Mouse (Mus musculus): ENCODE measurements around the gene Colgalt2.
A peak's percentile ranks its signal among the peaks of the same experiment; 100 is the strongest.
"Not testable (repeated sequence)": the region's sequence is repeated elsewhere in the genome, so short reads cannot be mapped to it uniquely, and the experiment has no call there.

The Colgalt2 gene

DNA sequence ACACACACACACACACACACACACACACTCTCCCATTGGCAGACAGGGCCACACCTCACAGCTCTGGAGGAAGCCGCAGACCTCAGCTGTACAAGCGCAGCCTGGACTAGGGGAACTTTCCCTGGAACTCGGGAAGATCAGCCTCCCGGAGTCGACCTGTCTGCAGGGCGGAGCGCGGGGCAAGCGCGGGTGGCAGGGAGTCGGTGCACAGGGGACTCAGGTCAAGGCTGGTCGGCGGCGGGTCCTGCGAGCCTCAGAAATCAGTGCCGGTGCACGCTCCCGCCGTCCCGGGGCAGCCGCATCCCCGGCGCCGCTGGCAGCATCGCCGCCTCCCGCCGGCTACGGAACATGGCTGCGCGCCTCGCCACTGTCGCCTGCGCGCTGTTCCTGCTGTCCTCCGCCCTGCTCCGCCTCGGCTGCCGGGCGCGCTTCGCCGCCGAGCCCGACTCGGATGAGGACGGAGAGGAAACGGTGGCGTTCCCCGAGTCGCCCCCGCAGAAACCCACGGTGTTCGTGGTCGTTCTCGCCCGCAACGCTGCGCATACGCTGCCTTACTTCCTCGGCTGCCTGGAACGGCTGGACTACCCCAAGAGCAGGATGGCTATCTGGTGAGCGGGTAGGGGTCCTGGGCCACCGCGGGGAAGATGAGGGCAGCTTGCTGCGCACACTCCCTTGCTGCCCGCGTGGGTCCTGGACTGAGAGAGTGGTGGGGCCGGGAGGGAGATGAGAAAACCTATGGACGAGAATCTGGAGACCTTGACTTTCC is at the start of gene Colgalt2:
TSS of gene Colgalt2 (plus strand) at position 41 of the 766 bp plus-strand sequence.
- DNase-seq (ENCODE audit: low spot score), result peak; percentile 72

- no peak for DNase-seq (ENCODE audit: low spot score)
Measured at GRCm38 (mm10) chr1:152356721-152357120, 42.9 kb upstream of the Colgalt2 start.

GRCm38 (mm10) chr1:152368311-152369088 is 31.1 kb upstream of the Colgalt2 start:
- DNase-seq (ENCODE audit: low spot score), result peak; percentile 21

DNA sequence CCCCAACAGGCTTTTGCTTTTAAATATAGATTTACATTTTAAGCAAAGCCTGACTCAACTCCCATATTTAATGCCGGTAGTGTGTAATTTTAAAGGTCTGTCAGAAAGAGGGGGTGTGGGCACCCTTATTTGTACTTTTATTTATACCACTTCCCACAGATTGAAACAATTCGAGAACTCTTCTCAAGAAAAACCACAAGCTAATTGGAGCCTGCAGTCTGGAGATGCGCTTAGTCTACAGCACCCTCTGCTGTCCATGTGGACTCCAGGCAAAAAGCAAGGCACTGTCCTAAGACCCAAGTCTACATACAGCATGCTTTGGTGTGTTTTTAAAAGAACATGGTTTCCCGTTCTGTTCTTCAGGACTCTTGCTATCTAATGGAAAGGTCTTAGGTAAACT is 30.5 kb upstream of the Colgalt2 start:
- peak; percentile 78 for DNase-seq (ENCODE audit: low spot score)

DNA sequence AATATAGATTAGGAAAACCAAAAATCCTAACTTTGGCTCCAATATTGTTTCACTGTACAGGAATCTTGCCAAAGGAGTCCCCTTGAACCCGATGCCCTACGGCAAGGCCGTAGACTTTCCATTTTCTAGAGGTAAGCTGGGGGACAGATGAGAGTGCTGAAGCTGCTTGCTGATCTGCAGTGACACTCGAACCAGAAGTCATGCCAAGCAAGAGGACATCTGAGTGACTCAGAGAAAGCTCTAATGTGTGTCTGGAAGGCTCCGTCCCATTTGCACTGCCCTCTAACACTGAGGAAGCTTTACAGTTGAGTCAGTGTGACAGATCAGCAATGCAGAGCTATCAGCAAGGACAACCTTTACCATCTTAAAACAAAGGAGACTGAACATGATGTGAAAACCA is 21.3 kb upstream of the Colgalt2 start:
- no peak for DNase-seq (ENCODE audit: low spot score)

GRCm38 (mm10) chr1:152384589-152384988 is 15.0 kb upstream of the Colgalt2 start:
- DNase-seq (ENCODE audit: low spot score), result no peak

- not testable (repeated sequence) for DNase-seq (ENCODE audit: low spot score)
Measured at GRCm38 (mm10) chr1:152385693-152386092, 13.9 kb upstream of the Colgalt2 start.

DNA sequence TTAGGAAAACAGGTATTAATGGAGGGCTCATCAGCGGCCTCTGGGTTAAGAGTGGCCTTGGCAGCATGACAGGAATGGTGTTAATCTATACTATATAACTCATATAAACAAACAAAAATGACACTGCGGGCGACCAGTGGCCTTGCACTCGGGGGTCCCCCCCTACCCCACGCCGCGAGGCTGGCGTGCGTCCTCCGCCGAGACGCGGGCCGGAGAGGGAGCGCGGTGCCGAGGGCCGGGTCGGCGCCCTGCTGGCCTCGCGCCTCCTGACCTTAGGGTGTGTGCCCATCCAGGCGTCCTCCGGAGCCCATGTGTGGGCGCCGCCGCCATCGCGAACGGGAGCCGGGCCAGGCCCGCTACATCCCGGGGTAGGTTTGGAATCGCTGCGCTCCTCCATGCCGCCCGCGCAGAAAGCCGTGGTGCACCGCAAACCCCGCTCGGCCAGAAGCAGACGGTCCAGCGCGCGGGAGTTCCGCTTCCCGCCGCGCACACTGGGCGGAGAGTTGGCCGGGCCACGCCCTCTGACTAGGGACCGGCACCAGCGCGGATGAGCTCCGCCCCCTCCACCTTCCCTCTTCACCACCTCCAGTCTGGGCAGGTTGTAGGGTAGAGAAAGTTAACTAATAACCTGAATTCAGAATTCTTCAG is 13.3 kb upstream of the Colgalt2 start, which contains the start of gene Tsen15:
TSS of gene Tsen15 (minus strand) at position 501 of the 648 bp plus-strand sequence.
- DNase-seq (ENCODE audit: low spot score), result peak; percentile 83

GRCm38 (mm10) chr1:152389271-152389670 is 10.4 kb upstream of the Colgalt2 start:
- DNase-seq (ENCODE audit: low spot score), result no peak

DNA sequence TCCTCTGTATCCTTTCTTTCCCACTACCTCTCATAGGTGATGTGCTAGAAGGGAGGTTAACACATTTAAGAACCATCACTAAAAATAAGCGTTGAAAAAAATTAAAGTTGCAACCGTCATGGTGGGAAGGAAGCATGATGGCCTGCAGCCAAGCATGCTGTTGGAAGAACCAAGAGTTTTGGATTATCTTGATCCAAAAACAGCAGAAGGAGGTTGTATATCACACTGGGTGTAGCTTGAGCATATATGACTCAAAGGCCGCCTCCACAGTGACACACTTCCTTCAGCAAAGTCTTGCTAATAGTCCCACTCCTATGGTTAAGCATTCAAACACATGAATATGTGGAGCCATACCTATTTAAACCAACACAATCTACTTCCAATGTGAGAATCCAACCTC is 5.5 kb upstream of the Colgalt2 start:
- no peak for DNase-seq (ENCODE audit: low spot score)

DNA sequence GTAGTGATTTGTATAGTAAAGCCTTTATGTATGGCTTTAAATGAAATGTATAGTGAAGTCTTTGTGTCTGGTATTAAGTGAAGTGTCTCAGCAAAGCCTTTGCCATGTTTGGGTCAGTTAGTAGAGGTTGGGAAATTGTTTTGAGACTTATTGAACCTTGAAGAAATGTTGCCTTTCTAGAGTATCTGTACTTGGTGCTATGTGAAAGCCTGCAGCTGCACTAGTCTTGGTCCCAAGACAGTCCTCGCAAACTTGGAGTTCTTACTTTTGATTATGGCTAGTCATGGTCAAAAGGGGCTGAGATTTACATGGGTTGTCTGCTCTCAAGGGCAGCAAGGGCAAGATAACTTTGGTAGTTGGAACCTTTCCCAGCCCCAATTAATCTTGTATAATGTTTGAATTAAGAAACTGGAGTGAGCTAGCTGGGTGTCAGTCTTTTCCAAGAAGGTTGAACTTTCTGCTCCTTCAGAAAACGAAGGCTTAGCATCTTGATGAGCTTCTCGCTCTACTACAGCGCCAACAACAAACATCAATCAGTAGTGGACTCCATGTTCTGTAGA is 4.6 kb upstream of the Colgalt2 start:
- no peak for DNase-seq (ENCODE audit: low spot score)

GRCm38 (mm10) chr1:152398708-152399107 is 922 bp upstream of the Colgalt2 start:
- no peak for DNase-seq (ENCODE audit: low spot score)

GRCm38 (mm10) chr1:152400556-152401540 is 1.2 kb downstream of the Colgalt2 start:
- peak; percentile 30 for DNase-seq (ENCODE audit: low spot score)

- peak; percentile 46 for DNase-seq (ENCODE audit: low spot score)
Measured at GRCm38 (mm10) chr1:152407021-152407946, 7.7 kb downstream of the Colgalt2 start.

GRCm38 (mm10) chr1:152409356-152409755 is 9.7 kb downstream of the Colgalt2 start:
- no peak for DNase-seq (ENCODE audit: low spot score)

GRCm38 (mm10) chr1:152410657-152411056 is 11.0 kb downstream of the Colgalt2 start:
- no peak for DNase-seq (ENCODE audit: low spot score)

GRCm38 (mm10) chr1:152413116-152413515 is 13.5 kb downstream of the Colgalt2 start:
- no peak for DNase-seq (ENCODE audit: low spot score)

DNA sequence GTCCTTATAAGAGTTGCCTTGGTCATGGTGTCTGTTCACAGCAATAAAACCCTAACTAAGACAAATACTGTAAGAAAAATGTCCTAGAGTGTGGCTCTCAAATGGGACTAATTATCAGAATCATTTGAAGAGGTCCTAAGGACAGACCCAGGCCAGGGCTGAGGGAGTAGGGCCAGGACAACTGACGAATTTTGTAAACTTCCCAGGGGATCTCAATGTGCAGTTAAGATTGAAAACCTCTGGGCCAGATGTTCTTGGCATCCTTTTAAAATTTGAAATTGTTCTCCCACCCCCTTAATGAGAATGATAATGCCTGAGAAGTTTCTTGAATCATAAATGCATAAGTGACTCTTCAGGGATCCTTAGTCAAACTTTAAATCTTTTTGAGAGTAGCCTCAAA is 14.3 kb downstream of the Colgalt2 start:
- no peak for DNase-seq (ENCODE audit: low spot score)

DNA sequence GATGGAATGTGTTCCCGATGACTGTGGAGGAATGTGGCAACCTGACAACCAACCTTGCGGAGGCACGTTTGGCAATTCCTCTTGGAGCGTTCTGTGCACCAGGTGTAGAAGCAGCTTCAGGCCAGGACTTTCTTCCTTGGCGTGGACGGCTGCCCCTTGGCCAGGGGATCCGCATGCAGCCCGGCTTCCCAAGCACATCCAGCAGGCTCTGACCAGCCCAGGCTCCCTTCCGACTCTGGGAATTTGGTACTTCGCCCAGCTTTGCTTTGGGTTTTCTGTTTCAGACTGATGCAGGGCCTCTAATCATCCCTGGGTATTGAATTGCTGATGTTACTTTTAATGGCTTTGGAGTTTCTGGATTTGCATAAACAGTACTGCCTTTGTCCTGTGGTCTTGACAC is 14.8 kb downstream of the Colgalt2 start:
- DNase-seq (ENCODE audit: low spot score), result no peak

DNA sequence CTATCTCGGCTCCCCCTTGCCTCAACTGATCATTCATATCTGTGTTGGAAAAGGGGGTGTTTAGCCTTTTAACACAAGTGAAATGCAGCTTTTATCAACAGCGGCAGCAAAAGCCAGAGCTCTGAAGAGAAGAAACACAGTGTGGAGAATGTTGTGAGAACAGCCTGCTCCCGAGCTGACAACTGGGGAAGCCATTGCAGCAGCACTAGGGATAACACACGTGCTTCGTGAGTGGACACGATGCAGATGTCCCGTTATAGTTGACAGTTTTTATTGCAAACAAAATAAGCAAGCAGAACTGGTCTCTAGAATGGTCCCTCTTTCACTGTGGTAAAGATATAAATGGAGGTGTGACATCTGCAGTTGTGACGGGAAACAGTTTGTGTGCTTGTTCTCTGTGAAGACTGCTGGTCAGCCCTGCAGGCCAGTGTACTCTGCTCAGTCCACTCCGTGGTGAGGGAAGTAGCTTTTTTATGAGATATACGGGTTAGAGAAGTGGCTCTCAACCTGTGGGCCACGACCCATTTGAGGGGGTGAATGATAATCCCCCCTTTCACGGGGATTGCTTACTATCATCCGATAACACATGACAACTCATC is 16.8 kb downstream of the Colgalt2 start:
- no peak for DNase-seq (ENCODE audit: low spot score)
